Mouse (Mus musculus) midbrain, embryonic 11.5 days (tissue): Measurements from ENCODE around the gene Grip1. TPM values are rescaled to one million over a fixed set of nuclear protein-coding genes. Genes with fewer than 3 reads are reported as not detected.

Source experiments
- ATAC-seq: fragments of 200-750 bp; cut with Nextera tagmentation; 2 replicates; pipeline ENCODE4 v1.8.0; 2017; ENCODE audit warnings: moderate TSS enrichment, moderate library complexity; ENCODE audit not compliant: low FRiP score
- DNase-seq: peaks from one replicate; pipeline ENCODE4 v3.0.0; 2015; ENCODE audit warnings: low spot score; ENCODE audit errors: missing footprints
- H3K27ac ChIP-seq: fragments of 300-500 bp; sonication (generic); 2 replicates; pipeline ENCODE4 v1.5.1; 2014; ENCODE audit warnings: low read depth, low read length
- H3K27me3 ChIP-seq: fragments of 300-500 bp; sonication (generic); 2 replicates; pipeline ENCODE4 v1.6.1; 2014; ENCODE audit warnings: mild to moderate bottlenecking, low read length, moderate library complexity, mixed read lengths; ENCODE audit not compliant: control insufficient read depth, insufficient read depth
- H3K36me3 ChIP-seq: fragments of 300-500 bp; sonication (generic); 2 replicates; pipeline ENCODE4 v1.6.1; 2014; ENCODE audit warnings: mild to moderate bottlenecking, low read length, moderate library complexity, mixed read lengths; ENCODE audit not compliant: control insufficient read depth, insufficient read depth
- H3K4me1 ChIP-seq: fragments of 300-500 bp; sonication (generic); 2 replicates; pipeline ENCODE4 v1.6.1; 2014; ENCODE audit warnings: low read length; ENCODE audit not compliant: control insufficient read depth, insufficient read depth
- H3K4me2 ChIP-seq: fragments of 300-500 bp; sonication (generic); 2 replicates; pipeline ENCODE4 v1.6.1; 2014; ENCODE audit warnings: mild to moderate bottlenecking, moderate library complexity
- H3K4me3 ChIP-seq: fragments of 300-500 bp; sonication (generic); 2 replicates; pipeline ENCODE4 v1.5.1; 2014; ENCODE audit warnings: low read depth, low read length
- H3K9ac ChIP-seq: fragments of 300-500 bp; sonication (generic); 2 replicates; pipeline ENCODE4 v1.6.1; 2014; ENCODE audit warnings: low read length
- H3K9me3 ChIP-seq: fragments of 300-500 bp; sonication (generic); 2 replicates; pipeline ENCODE4 v1.6.1; 2016; ENCODE audit warnings: low read length; ENCODE audit not compliant: control insufficient read depth
- WGBS: fragments of 180-500 bp; shearing (Covaris S2); extraction: QIAGEN DNeasy Blood & Tissue Kit; methylation state at CpG from one replicate; pipeline ENCODE4 v1.1.7; 2014; 5-methylcytosine and 5-hydroxymethylcytosine counted together
- polyA plus RNA-seq: library from polyadenylated mRNA; unstranded; fragments of >200 nt; fragmentation: Nextera tagmentation; extraction: Ambion mirVana; gene quantifications from 2 replicates; pipeline ENCODE4 v1.2.1, GENCODE M21; 2014

Grip1 gene
- polyA plus RNA-seq, 1 experiment from 2014 or later: 8.5 TPM

- Histone ChIP-seq H3K27ac (no peak overlapping the region), H3K36me3 (no peaks in the 10 kb centered on the region), H3K4me2 (no peak overlapping the region), H3K9ac (no peak overlapping the region), H3K4me1 (no peaks in the 10 kb centered on the region), H3K9me3 (no peaks in the 10 kb centered on the region), H3K27me3 (no peaks in the 10 kb centered on the region), H3K4me3 (no peak overlapping the region)
- ATAC-seq: no peak
- DNase-seq: no peak
- 95% methylated on average over 7 of the region's 7 CpGs for WGBS
These were observed 104.8 kb downstream of the Grip1 start for GRCm38 (mm10) chr10:119558432-119558831.

- H3K4me2 ChIP-seq: no peak overlapping the region
- no peaks in the 10 kb centered on the region for H3K4me1 ChIP-seq
- 92% methylated on average over 7 of the region's 7 CpGs for WGBS
- H3K9me3 ChIP-seq: no peaks in the 10 kb centered on the region
- no peak overlapping the region for H3K27ac ChIP-seq
- H3K36me3 ChIP-seq: no peaks in the 10 kb centered on the region
- H3K27me3 ChIP-seq: no peaks in the 10 kb centered on the region
- H3K4me3 ChIP-seq: no peak overlapping the region
- H3K9ac ChIP-seq: no peak overlapping the region
- DNase-seq: no peak
- ATAC-seq: no peak
These were observed 111.2 kb downstream of the Grip1 start for GRCm38 (mm10) chr10:119564862-119565261.

- ATAC-seq: no peak
- DNase-seq: no peak
- H3K27me3 ChIP-seq: no peaks in the 10 kb centered on the region
- 91% methylated on average over 9 of the region's 9 CpGs for WGBS
- no peaks in the 10 kb centered on the region for H3K9me3 ChIP-seq
- H3K9ac ChIP-seq: no peak overlapping the region
- H3K27ac ChIP-seq: no peak overlapping the region
- H3K36me3 ChIP-seq: no peaks in the 10 kb centered on the region
- no peak overlapping the region for H3K4me2 ChIP-seq
- H3K4me3 ChIP-seq: no peak overlapping the region
- H3K4me1 ChIP-seq: no peaks in the 10 kb centered on the region
These were observed 119.5 kb downstream of the Grip1 start for GRCm38 (mm10) chr10:119573134-119573533.

- Histone ChIP-seq H3K4me3 (no peak overlapping the region), H3K9ac (no peak overlapping the region), H3K9me3 (no peaks in the 10 kb centered on the region), H3K27ac (no peak overlapping the region), H3K27me3 (no peaks in the 10 kb centered on the region), H3K36me3 (no peaks in the 10 kb centered on the region), H3K4me1 (no peaks in the 10 kb centered on the region), H3K4me2 (no peak overlapping the region)
- 93% methylated on average over 1 of the region's 1 CpGs for WGBS
- DNase-seq: no peak
- no peak for ATAC-seq
These were observed 122.2 kb downstream of the Grip1 start for GRCm38 (mm10) chr10:119575780-119576179.

GRCm38 (mm10) chr10:119580024-119580423 is 126.4 kb downstream of the Grip1 start:
- H3K9me3 ChIP-seq: no peaks in the 10 kb centered on the region
- no peak overlapping the region for H3K4me2 ChIP-seq
- no peak overlapping the region for H3K27ac ChIP-seq
- WGBS: 84% methylated on average over 4 of the region's 4 CpGs
- no peaks in the 10 kb centered on the region for H3K36me3 ChIP-seq
- H3K9ac ChIP-seq: no peak overlapping the region
- no peak for DNase-seq
- no peak overlapping the region for H3K4me3 ChIP-seq
- H3K4me1 ChIP-seq: no peaks in the 10 kb centered on the region
- no peak for ATAC-seq
- H3K27me3 ChIP-seq: no peaks in the 10 kb centered on the region

DNA sequence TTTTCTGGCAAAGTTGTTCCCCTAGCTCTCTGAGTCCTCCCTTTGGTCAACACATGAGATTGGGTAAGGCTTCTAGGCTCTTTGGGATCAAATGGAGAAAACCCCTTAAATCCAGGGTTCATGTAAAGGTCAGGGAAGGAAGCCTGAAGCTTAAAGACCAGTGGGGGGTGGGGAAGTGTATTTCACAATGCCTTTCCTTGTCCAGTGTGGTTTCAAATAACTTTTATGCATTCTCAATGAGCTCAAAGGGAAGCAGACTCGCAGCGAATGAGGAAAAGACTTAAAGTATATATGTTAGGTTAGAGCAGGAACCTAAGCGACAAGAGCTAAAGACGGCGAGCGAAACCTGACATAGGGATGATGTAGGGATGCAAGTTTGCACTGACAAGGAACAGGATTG is 131.0 kb downstream of the Grip1 start:
- Histone ChIP-seq H3K9ac (no peak overlapping the region), H3K4me1 (no peaks in the 10 kb centered on the region), H3K27ac (no peak overlapping the region), H3K27me3 (no peaks in the 10 kb centered on the region), H3K9me3 (no peaks in the 10 kb centered on the region), H3K36me3 (no peaks in the 10 kb centered on the region), H3K4me3 (no peak overlapping the region), H3K4me2 (no peak overlapping the region)
- ATAC-seq: no peak
- 89% methylated on average over 6 of the region's 6 CpGs for WGBS
- DNase-seq: no peak

DNA sequence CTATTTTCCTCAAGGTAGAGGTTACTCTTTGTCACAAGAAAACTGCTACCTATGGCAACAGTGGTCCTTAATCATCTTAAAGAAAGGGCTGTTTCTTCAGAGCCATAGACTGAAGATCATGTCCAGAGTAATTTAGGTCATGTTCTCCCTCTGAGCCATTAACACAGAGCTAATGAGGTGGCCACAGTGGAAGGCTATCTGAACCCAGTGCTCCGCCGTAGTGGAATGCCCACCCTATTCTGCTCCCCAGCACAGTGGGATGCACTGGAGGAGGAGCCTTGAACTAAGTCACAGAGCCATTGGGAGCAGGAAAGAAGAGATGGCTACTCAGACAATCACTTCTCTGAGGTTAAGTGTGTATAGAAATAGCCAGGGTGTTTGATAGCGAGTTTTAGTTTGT is 133.3 kb downstream of the Grip1 start:
- no peak for DNase-seq
- WGBS: 85% methylated on average over 3 of the region's 3 CpGs
- no peaks in the 10 kb centered on the region for H3K27me3 ChIP-seq

GRCm38 (mm10) chr10:119596822-119597221 is 143.2 kb downstream of the Grip1 start:
- Histone ChIP-seq H3K27me3 (no peaks in the 10 kb centered on the region), H3K27ac (no peak overlapping the region), H3K4me1 (no peaks in the 10 kb centered on the region), H3K36me3 (no peaks in the 10 kb centered on the region), H3K9me3 (no peaks in the 10 kb centered on the region), H3K4me3 (no peak overlapping the region), H3K4me2 (no peak overlapping the region), H3K9ac (no peak overlapping the region)
- WGBS: 86% methylated on average over 5 of the region's 5 CpGs
- ATAC-seq: no peak
- no peak for DNase-seq

More for the DNA sequence above, 133.3 kb downstream of the Grip1 start:
- no peaks in the 10 kb centered on the region for H3K36me3 ChIP-seq
- no peak overlapping the region for H3K9ac ChIP-seq
- no peaks in the 10 kb centered on the region for H3K4me1 ChIP-seq
- H3K27ac ChIP-seq: no peak overlapping the region
- no peak for ATAC-seq
- H3K9me3 ChIP-seq: no peaks in the 10 kb centered on the region
- no peak overlapping the region for H3K4me3 ChIP-seq
- H3K4me2 ChIP-seq: no peak overlapping the region

DNA sequence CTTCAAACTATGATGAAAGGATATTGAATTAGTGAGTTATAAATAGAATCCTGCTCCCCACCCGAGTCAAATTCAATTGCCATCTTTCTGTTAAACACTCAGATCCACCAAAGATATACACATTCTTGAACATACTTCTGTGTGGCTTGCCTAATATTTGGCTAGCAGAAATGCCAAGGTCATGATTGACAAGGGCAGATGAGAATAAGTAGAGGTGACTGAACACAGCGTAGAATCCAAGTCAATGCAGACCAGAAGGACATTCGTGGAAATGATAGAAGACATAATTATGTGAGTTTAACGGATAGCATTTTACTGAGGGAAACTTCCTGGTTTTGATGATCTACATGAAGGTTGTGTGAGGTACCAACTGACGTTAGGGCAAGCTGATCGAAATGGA is 153.9 kb downstream of the Grip1 start:
- H3K27ac ChIP-seq: no peak overlapping the region
- DNase-seq (no peak), ATAC-seq (no peak)
- H3K4me1 ChIP-seq: no peaks in the 10 kb centered on the region
- H3K4me3 ChIP-seq: no peak overlapping the region
- H3K9ac ChIP-seq: no peak overlapping the region
- no peaks in the 10 kb centered on the region for H3K36me3 ChIP-seq
- WGBS: 94% methylated on average over 6 of the region's 6 CpGs
- H3K4me2 ChIP-seq: no peak overlapping the region
- no peaks in the 10 kb centered on the region for H3K27me3 ChIP-seq
- H3K9me3 ChIP-seq: no peaks in the 10 kb centered on the region

DNA sequence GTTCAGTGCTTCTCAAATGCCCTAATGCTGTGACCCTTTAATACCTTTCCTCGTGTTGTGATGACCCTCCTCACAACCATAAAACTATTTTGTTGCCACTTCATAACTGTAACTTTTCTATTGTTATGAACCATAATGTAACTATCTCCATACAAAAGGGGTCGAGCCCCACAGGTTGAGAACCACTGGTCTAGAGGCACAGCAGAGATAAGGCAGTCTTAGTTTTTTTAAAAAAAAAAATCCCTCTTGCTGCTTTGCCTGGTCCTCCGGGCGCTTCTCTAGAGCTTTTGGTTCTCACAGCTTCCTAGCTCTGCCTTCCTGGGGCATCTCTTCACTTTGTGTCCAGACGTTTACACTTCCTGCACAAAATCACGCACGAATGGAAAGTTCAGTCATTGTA is 155.4 kb downstream of the Grip1 start:
- Histone ChIP-seq H3K4me1 (no peaks in the 10 kb centered on the region), H3K4me3 (no peak overlapping the region), H3K27ac (no peak overlapping the region), H3K9ac (no peak overlapping the region), H3K4me2 (no peak overlapping the region), H3K9me3 (no peaks in the 10 kb centered on the region), H3K27me3 (no peaks in the 10 kb centered on the region), H3K36me3 (no peaks in the 10 kb centered on the region)
- ATAC-seq: no peak
- WGBS: 90% methylated on average over 7 of the region's 7 CpGs
- no peak for DNase-seq
